Mouse (Mus musculus): ENCODE results near the gene Hint3.
"Not testable (repeated sequence)": the region's sequence is repeated elsewhere in the genome, so short reads cannot be mapped to it uniquely, and the experiment has no call there.

The Hint3 gene

GRCm38 (mm10) chr10:30632718-30633117, 3.3 kb upstream of the Hint3 start:
- H3K27me3 ChIP-seq (ENCODE audit: insufficient read depth, low read length): no peaks in the 10 kb centered on the region
- H3K9me3 ChIP-seq (ENCODE audit: low read length): peaks cover 64% of the 10 kb centered on the region
- no peaks in the 10 kb centered on the region for H3K4me1 ChIP-seq (replicated peaks; ENCODE audit: low read depth, low read length)
- H3K36me3 ChIP-seq (ENCODE audit: insufficient read depth, low read length): no peaks in the 10 kb centered on the region
- TF ChIP-seq POU5F1 (IDR thresholded peaks at IDR 0.05; ENCODE audit: borderline replicate concordance, low read length) (no peak), NANOG (IDR thresholded peaks at IDR 0.05; ENCODE audit: borderline replicate concordance, low read length) (no peak), CTCF (conservative IDR thresholded peaks at IDR 0.05; ENCODE audit: low read length) (no peak)
- H3K4me3 ChIP-seq (replicated peaks; ENCODE audit: low read length): no peak overlapping the region

GRCm38 (mm10) chr10:30629977-30630376, 545 bp upstream of the Hint3 start:
- no peak overlapping the region for H3K4me3 ChIP-seq (replicated peaks; ENCODE audit: low read length)
- TF ChIP-seq CTCF (conservative IDR thresholded peaks at IDR 0.05; ENCODE audit: low read length) (no peak), POU5F1 (IDR thresholded peaks at IDR 0.05; ENCODE audit: borderline replicate concordance, low read length) (no peak), NANOG (IDR thresholded peaks at IDR 0.05; ENCODE audit: borderline replicate concordance, low read length) (no peak)
- H3K9me3 ChIP-seq (ENCODE audit: low read length): peaks cover 71% of the 10 kb centered on the region
- H3K36me3 ChIP-seq (ENCODE audit: insufficient read depth, low read length): no peaks in the 10 kb centered on the region
- peaks cover 18% of the 10 kb centered on the region for H3K4me1 ChIP-seq (replicated peaks; ENCODE audit: low read depth, low read length)
- H3K27me3 ChIP-seq (ENCODE audit: insufficient read depth, low read length): no peaks in the 10 kb centered on the region

- peaks cover 62% of the 10 kb centered on the region for H3K9me3 ChIP-seq (ENCODE audit: low read length)
- H3K27me3 ChIP-seq (ENCODE audit: insufficient read depth, low read length); H3K36me3 ChIP-seq (ENCODE audit: insufficient read depth, low read length); H3K4me3 ChIP-seq (replicated peaks; ENCODE audit: low read length): not testable (repeated sequence)
- peaks cover 30% of the 10 kb centered on the region for H3K4me1 ChIP-seq (replicated peaks; ENCODE audit: low read depth, low read length)
These were observed 988 bp downstream of the Hint3 start for GRCm38 (mm10) chr10:30628444-30628843.

GRCm38 (mm10) chr10:30627548-30627947, 1.9 kb downstream of the Hint3 start:
- no peaks in the 10 kb centered on the region for H3K36me3 ChIP-seq (ENCODE audit: insufficient read depth, low read length)
- H3K4me3 ChIP-seq (replicated peaks; ENCODE audit: low read length): no peak overlapping the region
- TF ChIP-seq NANOG (IDR thresholded peaks at IDR 0.05; ENCODE audit: borderline replicate concordance, low read length): no peak
- TF ChIP-seq CTCF (conservative IDR thresholded peaks at IDR 0.05; ENCODE audit: low read length): no peak
- no peaks in the 10 kb centered on the region for H3K27me3 ChIP-seq (ENCODE audit: insufficient read depth, low read length)
- H3K9me3 ChIP-seq (ENCODE audit: low read length): peaks cover 54% of the 10 kb centered on the region
- H3K4me1 ChIP-seq (replicated peaks; ENCODE audit: low read depth, low read length): peaks cover 30% of the 10 kb centered on the region

- Histone ChIP-seq H3K4me1 (replicated peaks; ENCODE audit: low read depth, low read length) (peaks cover 30% of the 10 kb centered on the region), H3K4me3 (replicated peaks; ENCODE audit: low read length) (no peak overlapping the region), H3K36me3 (ENCODE audit: insufficient read depth, low read length) (no peaks in the 10 kb centered on the region), H3K9me3 (ENCODE audit: low read length) (peaks cover 24% of the 10 kb centered on the region), H3K27me3 (ENCODE audit: insufficient read depth, low read length) (no peaks in the 10 kb centered on the region)
- no peak for TF ChIP-seq POU5F1 (IDR thresholded peaks at IDR 0.05; ENCODE audit: borderline replicate concordance, low read length)
- no peak for TF ChIP-seq CTCF (conservative IDR thresholded peaks at IDR 0.05; ENCODE audit: low read length)
- no peak for TF ChIP-seq NANOG (IDR thresholded peaks at IDR 0.05; ENCODE audit: borderline replicate concordance, low read length)
These were observed 5.0 kb downstream of the Hint3 start for GRCm38 (mm10) chr10:30624161-30625019.

- Histone ChIP-seq H3K4me1 (replicated peaks; ENCODE audit: low read depth, low read length) (peaks cover 36% of the 10 kb centered on the region), H3K27me3 (ENCODE audit: insufficient read depth, low read length) (no peaks in the 10 kb centered on the region), H3K9me3 (ENCODE audit: low read length) (peaks cover 10% of the 10 kb centered on the region; the same call in 1 of the 2 replicates), H3K4me3 (replicated peaks; ENCODE audit: low read length) (no peak overlapping the region), H3K36me3 (ENCODE audit: insufficient read depth, low read length) (no peaks in the 10 kb centered on the region)
- TF ChIP-seq CTCF (conservative IDR thresholded peaks at IDR 0.05; ENCODE audit: low read length) (peak; percentile 38), POU5F1 (IDR thresholded peaks at IDR 0.05; ENCODE audit: borderline replicate concordance, low read length) (no peak), NANOG (IDR thresholded peaks at IDR 0.05; ENCODE audit: borderline replicate concordance, low read length) (no peak)
These were observed 6.5 kb downstream of the Hint3 start for GRCm38 (mm10) chr10:30622928-30623327.

- H3K9me3 ChIP-seq (ENCODE audit: low read length): no peaks in the 10 kb centered on the region
- H3K4me3 ChIP-seq (replicated peaks; ENCODE audit: low read length): peak overlapping the region; percentile 90
- H3K4me1 ChIP-seq (replicated peaks; ENCODE audit: low read depth, low read length): peaks cover 18% of the 10 kb centered on the region
- H3K27me3 ChIP-seq (ENCODE audit: insufficient read depth, low read length): no peaks in the 10 kb centered on the region
- no peaks in the 10 kb centered on the region for H3K36me3 ChIP-seq (ENCODE audit: insufficient read depth, low read length)
- TF ChIP-seq NANOG (IDR thresholded peaks at IDR 0.05; ENCODE audit: borderline replicate concordance, low read length) (no peak), CTCF (conservative IDR thresholded peaks at IDR 0.05; ENCODE audit: low read length) (no peak), POU5F1 (IDR thresholded peaks at IDR 0.05; ENCODE audit: borderline replicate concordance, low read length) (no peak)
These were observed 10.6 kb downstream of the Hint3 start for GRCm38 (mm10) chr10:30618918-30619210.

- H3K9me3 ChIP-seq (ENCODE audit: low read length): no peaks in the 10 kb centered on the region
- H3K4me1 ChIP-seq (replicated peaks; ENCODE audit: low read depth, low read length): peaks cover 14% of the 10 kb centered on the region
- H3K4me3 ChIP-seq (replicated peaks; ENCODE audit: low read length): peak overlapping the region; percentile 90
- H3K27me3 ChIP-seq (ENCODE audit: insufficient read depth, low read length): no peaks in the 10 kb centered on the region
- no peaks in the 10 kb centered on the region; the same call in 1 of the 2 replicates for H3K36me3 ChIP-seq (ENCODE audit: insufficient read depth, low read length)
- TF ChIP-seq POU5F1 (IDR thresholded peaks at IDR 0.05; ENCODE audit: borderline replicate concordance, low read length) (no peak), CTCF (conservative IDR thresholded peaks at IDR 0.05; ENCODE audit: low read length) (no peak), NANOG (IDR thresholded peaks at IDR 0.05; ENCODE audit: borderline replicate concordance, low read length) (no peak)
These were observed 11.1 kb downstream of the Hint3 start for GRCm38 (mm10) chr10:30618091-30618917.
